Mouse (Mus musculus): ENCODE results near the gene Smim20. TPM values are rescaled to one million over a fixed set of nuclear protein-coding genes. Genes with fewer than 3 reads are reported as not detected.

Gene Smim20
- total RNA-seq, 2 experiments from 2014 or later: 25.7 to 27.6 TPM

- intact Hi-C loops (cut with DNase I): no loop called here
- no peak for DNase-seq
Observed at GRCm38 (mm10) chr5:53303941-53304340, 37.1 kb downstream of the Smim20 start.

- no peak for DNase-seq
- intact Hi-C loops (cut with DNase I): no loop called here
Observed at GRCm38 (mm10) chr5:53304936-53305335, 38.1 kb downstream of the Smim20 start.

- intact Hi-C loops (cut with DNase I): no loop called here
- no peak for DNase-seq
Observed at GRCm38 (mm10) chr5:53306864-53307263, 40.0 kb downstream of the Smim20 start.

- intact Hi-C loops (cut with DNase I): no loop called here
- no peak for DNase-seq
Observed at GRCm38 (mm10) chr5:53307437-53307836, 40.6 kb downstream of the Smim20 start.

- intact Hi-C loops (cut with DNase I): no loop called here
- DNase-seq: no peak
Observed at GRCm38 (mm10) chr5:53314404-53315167, 47.7 kb downstream of the Smim20 start.

GRCm38 (mm10) chr5:53315829-53316228, 48.9 kb downstream of the Smim20 start:
- DNase-seq: no peak
- intact Hi-C loops (cut with DNase I): no loop called here

- DNase-seq: no peak
- intact Hi-C loops (cut with DNase I): no loop called here
Observed at GRCm38 (mm10) chr5:53317396-53317795, 50.5 kb downstream of the Smim20 start.

- intact Hi-C loops (cut with DNase I): no loop called here
- DNase-seq: no peak
Observed at GRCm38 (mm10) chr5:53317885-53318466, 51.1 kb downstream of the Smim20 start.

GRCm38 (mm10) chr5:53320331-53320730, 53.4 kb downstream of the Smim20 start:
- intact Hi-C loops (cut with DNase I): loop anchor here (10.0 kb wide), 1 partner anchor 46 kb away; no protein-coding TSS in a partner anchor
- no peak for DNase-seq

- intact Hi-C loops (cut with DNase I): loop anchor here (10.0 kb wide), 1 partner anchor 47 kb away; no protein-coding TSS in a partner anchor
- no peak for DNase-seq
Observed at GRCm38 (mm10) chr5:53321901-53322300, 55.0 kb downstream of the Smim20 start.

GRCm38 (mm10) chr5:53322471-53322870, 55.6 kb downstream of the Smim20 start:
- intact Hi-C loops (cut with DNase I): loop anchor here (10.0 kb wide), 1 partner anchor 48 kb away; no protein-coding TSS in a partner anchor
- DNase-seq: no peak

GRCm38 (mm10) chr5:53323121-53323520, 56.2 kb downstream of the Smim20 start:
- peak; percentile 27 for DNase-seq
- intact Hi-C loops (cut with DNase I): loop anchor here (10.0 kb wide), 1 partner anchor 48 kb away; no protein-coding TSS in a partner anchor

GRCm38 (mm10) chr5:53324256-53324655, 57.4 kb downstream of the Smim20 start:
- intact Hi-C loops (cut with DNase I): loop anchor here (10.0 kb wide), 1 partner anchor 49 kb away; no protein-coding TSS in a partner anchor
- no peak for DNase-seq

- no peak for DNase-seq
- intact Hi-C loops (cut with DNase I): loop anchor here (10.0 kb wide), 1 partner anchor 50 kb away; no protein-coding TSS in a partner anchor
Observed at GRCm38 (mm10) chr5:53324791-53325190, 57.9 kb downstream of the Smim20 start.

GRCm38 (mm10) chr5:53326023-53326422, 59.1 kb downstream of the Smim20 start:
- intact Hi-C loops (cut with DNase I): loop anchor here (10.0 kb wide), 1 partner anchor 51 kb away; no protein-coding TSS in a partner anchor
- peak; percentile 79 for DNase-seq

- intact Hi-C loops (cut with DNase I): loop anchor here (10.0 kb wide), 1 partner anchor 52 kb away; no protein-coding TSS in a partner anchor
- DNase-seq: no peak
Observed at GRCm38 (mm10) chr5:53326491-53326890, 59.6 kb downstream of the Smim20 start.

Other genes starting within 250 kb of the Smim20 start
- gene Slc34a2, start 229.0 kb upstream of the Smim20 start, total RNA-seq (2021): under 1 TPM in 1 of 2 experiments, not detected in 1; 0.14 TPM
- 10 to 100 TPM; 51.9 to 60.8 TPM for gene Sel1l3, start 53.2 kb upstream of the Smim20 start, total RNA-seq (2021)
- gene Rbpj, start 199.1 kb downstream of the Smim20 start, total RNA-seq (2021): 10 to 100 TPM; 27.5 to 35.5 TPM

Measured in left cerebral cortex, postnatal 4 days (tissue).